Mouse (Mus musculus) adrenal gland, postnatal 10 days (tissue): ENCODE data around the gene Mettl6. TPM values are rescaled to one million over a fixed set of nuclear protein-coding genes. Genes with fewer than 3 reads are reported as not detected.
"Not testable (repeated sequence)": the region's sequence is repeated elsewhere in the genome, so short reads cannot be mapped to it uniquely, and the experiment has no call there.

Experiments
- DNase-seq: peaks from one replicate; pipeline ENCODE4 v3.0.0; 2021; ENCODE audit warnings: mixed read lengths
- total RNA-seq, 2 experiments: library from RNA; stranded (reverse); gene quantifications; 2 replicates each; pipeline ENCODE4 v1.2.3; 2021

Mettl6 gene
- total RNA-seq, 2 experiments from 2014 or later = 19.7 to 24.1 TPM

GRCm38 (mm10) chr14:31473297-31473696, 21.5 kb downstream of the Mettl6 start:
- no peak for DNase-seq

GRCm38 (mm10) chr14:31472451-31473061, 22.3 kb downstream of the Mettl6 start:
- DNase-seq = peak; percentile 74

GRCm38 (mm10) chr14:31469711-31470110, 25.1 kb downstream of the Mettl6 start:
- DNase-seq = no peak

- DNase-seq = peak; percentile 31
These were observed 30.7 kb downstream of the Mettl6 start for GRCm38 (mm10) chr14:31464176-31464575.

GRCm38 (mm10) chr14:31462886-31463285, 32.0 kb downstream of the Mettl6 start:
- DNase-seq = peak; percentile 44

GRCm38 (mm10) chr14:31462226-31462625, 32.6 kb downstream of the Mettl6 start:
- DNase-seq = not testable (repeated sequence)

- DNase-seq = peak; percentile 27
These were observed 36.8 kb downstream of the Mettl6 start for GRCm38 (mm10) chr14:31458006-31458405.

- no peak for DNase-seq
These were observed 38.6 kb downstream of the Mettl6 start for GRCm38 (mm10) chr14:31456064-31456721.

GRCm38 (mm10) chr14:31454849-31455566, 39.8 kb downstream of the Mettl6 start:
- peak; percentile 49 for DNase-seq

GRCm38 (mm10) chr14:31453946-31454345, 40.9 kb downstream of the Mettl6 start:
- not testable (repeated sequence) for DNase-seq

GRCm38 (mm10) chr14:31448994-31449393, 45.8 kb downstream of the Mettl6 start:
- no peak for DNase-seq

GRCm38 (mm10) chr14:31443616-31444015, 51.2 kb downstream of the Mettl6 start:
- DNase-seq = no peak

- no peak for DNase-seq
These were observed 54.1 kb downstream of the Mettl6 start for GRCm38 (mm10) chr14:31440725-31441124.

GRCm38 (mm10) chr14:31440230-31440629, 54.6 kb downstream of the Mettl6 start:
- DNase-seq = no peak

- no peak for DNase-seq
These were observed 55.6 kb downstream of the Mettl6 start for GRCm38 (mm10) chr14:31439279-31439678.

- peak; percentile 86 for DNase-seq
These were observed 56.9 kb downstream of the Mettl6 start for GRCm38 (mm10) chr14:31437826-31438529.

- DNase-seq = peak; percentile 97
These were observed 58.7 kb downstream of the Mettl6 start, which contains the start of gene Sh3bp5 for GRCm38 (mm10) chr14:31435930-31436693. TSS of gene Sh3bp5 (minus strand) at chr14:31436078.

- peak; percentile 55 for DNase-seq
These were observed 59.6 kb downstream of the Mettl6 start for GRCm38 (mm10) chr14:31435018-31435915.

GRCm38 (mm10) chr14:31434426-31434825, 60.4 kb downstream of the Mettl6 start:
- DNase-seq = no peak

GRCm38 (mm10) chr14:31433851-31434360, 60.9 kb downstream of the Mettl6 start:
- DNase-seq = peak; percentile 55
